Mouse (Mus musculus) layer of hippocampus, adult 9-10 months (tissue): ENCODE measurements around the gene Plcl1.

Source experiments
- DNase-seq: peaks from one replicate; pipeline ENCODE4 v3.0.0; 2022; ENCODE audit warnings: low spot score

The Plcl1 gene

DNA sequence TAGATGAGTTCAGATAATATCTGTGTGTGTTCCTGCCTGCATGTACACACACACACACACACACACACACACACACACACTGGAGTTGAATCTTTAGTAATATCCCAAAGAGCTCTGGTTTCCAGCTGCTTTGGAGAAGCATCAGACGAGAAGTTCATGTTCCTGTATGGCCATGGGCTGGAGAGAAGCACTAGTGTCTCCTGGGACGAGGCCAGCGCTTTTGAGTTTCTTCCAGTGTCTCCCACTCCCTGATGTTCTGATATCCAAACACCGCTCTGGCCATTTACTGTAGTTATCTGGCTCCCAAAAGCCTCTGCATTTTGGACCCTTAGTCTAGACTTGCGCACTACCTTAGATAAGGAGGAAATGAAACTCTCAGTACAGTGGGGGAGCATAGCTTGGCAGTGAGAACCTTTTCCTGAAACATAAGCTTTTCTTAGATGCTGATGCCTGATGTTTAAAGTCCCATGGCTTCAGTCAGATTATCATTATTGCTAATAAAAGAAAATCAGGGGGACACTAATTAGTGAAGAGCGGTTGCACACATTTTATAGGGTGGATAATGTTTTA lies 207.1 kb downstream of the Plcl1 start:
- no peak for DNase-seq

DNA sequence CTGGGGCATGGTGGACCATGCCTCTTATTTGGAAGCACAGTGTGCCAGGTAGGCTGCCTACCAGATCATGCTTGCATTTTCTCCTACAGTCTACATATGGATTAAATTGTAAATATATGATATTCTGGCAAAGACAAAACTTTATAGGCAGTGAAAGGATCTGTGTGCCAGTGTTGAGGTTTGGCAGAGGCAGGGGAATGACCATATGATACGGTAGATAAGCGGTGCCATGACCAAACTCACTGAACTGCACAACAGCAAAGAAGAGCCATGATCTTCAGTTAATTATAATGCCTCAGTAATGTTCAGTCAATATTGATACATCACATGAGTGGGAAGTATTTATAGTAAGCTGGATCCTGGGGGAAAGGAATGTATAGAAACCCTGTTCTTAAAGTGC lies 212.1 kb downstream of the Plcl1 start:
- no peak for DNase-seq

DNA sequence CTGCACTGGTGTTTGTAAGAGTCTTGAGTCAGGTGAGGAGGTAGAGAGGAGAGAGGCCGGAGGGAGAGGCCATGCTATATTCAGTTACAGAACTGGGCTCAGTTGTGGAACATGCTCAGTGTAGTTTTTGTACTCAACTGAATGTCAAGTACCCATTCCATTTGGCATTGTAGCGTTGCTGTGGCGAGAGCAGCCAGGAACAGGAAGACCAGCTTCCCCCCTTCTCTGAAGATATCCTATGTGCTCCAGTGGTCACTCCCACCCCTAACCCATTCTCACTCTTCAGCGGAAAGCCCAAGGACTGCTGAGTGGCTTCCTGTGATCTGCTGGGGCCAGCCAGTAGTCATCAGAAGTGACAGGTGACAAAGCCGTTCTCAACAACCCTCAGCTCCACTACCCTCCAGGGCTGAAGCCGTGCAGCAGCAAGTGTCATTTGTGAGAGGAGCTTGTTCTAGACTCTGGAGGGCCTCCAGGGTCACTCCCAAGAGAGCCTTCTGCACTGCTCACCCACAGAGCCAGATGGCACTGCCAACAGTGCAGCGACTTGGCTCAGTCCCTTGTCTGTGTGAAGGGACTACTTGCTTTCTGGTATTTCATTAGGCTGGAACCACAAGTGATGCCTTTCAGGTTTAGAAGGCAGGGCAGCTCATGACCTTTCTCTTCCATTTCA lies 213.0 kb downstream of the Plcl1 start:
- no peak for DNase-seq

DNA sequence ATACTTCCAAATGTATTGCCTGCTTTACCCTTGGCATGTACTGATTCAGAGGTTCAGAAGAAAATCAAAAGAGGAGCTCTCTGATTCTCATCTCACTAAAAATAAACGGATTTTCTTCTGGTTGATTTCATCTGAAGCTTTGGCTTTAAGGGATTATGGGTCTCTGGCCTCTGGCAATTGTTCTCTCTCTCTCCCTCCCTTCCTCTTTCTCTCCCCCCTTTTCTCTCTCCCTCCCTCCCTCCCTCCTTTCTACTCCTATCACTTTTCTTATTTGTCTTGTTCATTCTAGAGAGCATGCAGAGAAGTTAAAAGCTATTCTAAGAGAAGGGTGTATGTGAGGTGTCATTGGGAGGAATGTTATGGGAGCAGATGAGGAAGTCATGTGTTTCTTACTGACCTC lies 225.8 kb downstream of the Plcl1 start:
- no peak for DNase-seq

DNA sequence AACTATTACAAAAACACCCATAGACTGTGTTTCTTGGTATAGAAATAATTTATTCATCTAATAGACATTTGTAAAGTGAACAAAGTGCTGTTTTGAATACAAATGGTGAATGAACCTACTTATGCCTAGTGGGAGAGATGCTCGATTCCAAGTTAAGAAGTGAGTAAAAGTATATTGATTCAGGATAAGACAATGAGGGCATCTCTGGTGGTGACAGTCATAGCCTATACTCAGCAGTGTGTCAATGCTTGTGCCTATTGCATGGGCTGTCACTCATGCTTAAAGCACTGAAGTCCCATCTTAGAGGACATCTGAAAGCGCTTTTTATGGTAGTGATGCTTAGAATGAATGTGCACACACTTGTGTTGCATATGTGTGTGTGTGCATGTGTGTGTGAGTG lies 226.3 kb downstream of the Plcl1 start:
- no peak for DNase-seq

DNA sequence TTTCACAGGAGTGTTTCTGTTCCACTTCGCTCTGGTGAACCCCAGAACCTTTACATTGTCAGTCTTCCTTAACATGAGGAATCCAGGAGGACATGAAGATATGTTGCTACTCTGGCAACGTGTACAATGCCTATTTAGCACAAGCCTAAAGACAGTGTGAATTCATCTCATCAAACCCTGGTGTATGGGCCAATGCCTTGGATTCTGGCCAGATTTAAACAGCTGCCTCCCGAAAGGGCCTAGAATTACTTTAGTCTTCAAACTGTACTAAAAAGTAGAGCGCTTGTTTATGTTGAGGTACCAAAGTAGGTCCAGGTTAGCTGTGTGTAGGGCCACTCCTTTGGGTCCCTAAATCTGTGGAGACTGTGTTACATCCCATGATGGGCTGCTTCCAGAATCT lies 227.6 kb downstream of the Plcl1 start:
- no peak for DNase-seq

DNA sequence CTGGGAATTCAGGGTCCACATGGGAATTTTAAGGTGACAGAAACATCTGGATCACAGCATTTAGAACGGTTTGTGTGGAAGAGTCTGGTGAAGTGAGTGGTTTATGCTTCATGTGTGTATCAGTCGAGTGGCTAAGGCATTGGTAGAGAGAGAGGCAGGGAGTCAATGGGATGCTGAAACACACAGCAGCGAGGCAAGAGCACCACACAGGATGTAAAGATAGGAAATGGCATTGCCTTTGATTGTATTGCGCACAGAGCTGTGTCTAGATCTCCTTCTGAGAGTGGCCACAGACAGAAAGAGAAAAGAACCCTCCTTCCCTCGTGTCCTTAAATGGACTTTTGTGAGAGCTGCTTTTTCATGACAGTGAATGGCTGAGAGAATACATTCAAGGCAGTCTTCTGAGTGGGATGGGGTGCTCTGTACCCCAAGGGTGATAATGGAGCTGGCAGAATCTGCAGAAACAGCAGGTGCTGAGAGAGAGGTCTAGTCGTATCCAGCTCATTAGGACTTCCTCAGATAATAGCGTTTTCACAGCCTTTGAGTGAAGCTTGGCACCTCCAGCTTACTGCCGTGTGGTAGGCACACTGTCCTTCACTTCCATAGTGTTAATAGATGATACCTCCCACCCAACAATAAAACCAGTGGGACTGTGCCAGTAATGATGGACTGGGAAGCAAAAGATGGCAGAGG lies 253.9 kb downstream of the Plcl1 start:
- DNase-seq: no peak

DNA sequence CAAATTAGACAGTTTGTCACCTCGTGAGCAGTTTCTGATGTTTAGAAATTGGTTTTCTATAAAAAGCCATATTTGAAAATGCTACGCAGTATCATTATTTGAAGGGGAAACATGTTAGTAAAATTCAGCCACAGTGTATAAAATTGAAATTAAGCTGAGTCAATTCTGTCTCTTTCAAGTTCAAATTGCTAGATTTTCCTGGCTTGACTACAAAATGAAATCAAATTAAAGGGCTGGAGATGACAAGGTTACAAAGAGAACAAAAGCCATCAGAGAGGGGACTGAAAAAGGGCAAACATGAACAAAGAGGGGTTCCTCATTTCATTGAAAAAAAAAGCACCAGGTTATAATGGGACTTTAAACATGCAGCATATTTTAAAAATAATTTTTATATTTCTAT lies 255.7 kb downstream of the Plcl1 start:
- DNase-seq: no peak

DNA sequence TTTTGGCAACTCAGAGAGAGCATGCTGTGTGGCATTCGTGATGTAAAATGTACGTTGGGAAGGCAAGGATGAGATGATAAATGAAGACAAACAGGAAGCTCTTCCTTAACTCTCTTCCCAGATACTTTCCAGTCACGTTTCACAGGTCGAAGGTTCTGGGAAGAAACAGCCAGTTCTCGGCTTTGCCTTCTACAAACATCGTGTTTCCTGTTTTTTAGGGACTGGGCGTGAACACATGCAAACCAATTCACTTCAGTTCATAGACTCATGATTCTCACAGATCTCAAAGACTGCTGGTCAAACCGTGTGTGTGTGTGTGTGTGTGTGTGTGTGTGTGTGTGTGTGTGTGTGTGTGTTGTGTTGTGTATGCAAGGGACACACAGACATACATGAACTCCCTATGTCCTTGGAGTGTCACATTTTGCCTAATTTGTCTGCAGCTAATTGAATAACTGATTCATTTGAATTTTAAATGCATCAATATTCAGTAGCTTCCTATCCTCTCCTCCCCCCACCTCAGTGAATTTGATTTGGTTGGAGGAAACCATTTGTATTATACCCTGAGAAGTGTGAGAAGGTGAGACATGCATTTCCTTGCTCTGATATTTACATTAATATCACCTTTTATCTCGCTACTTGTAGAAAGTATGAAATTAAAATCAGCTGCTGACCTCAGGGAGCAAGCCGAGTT lies 259.6 kb downstream of the Plcl1 start:
- no peak for DNase-seq

DNA sequence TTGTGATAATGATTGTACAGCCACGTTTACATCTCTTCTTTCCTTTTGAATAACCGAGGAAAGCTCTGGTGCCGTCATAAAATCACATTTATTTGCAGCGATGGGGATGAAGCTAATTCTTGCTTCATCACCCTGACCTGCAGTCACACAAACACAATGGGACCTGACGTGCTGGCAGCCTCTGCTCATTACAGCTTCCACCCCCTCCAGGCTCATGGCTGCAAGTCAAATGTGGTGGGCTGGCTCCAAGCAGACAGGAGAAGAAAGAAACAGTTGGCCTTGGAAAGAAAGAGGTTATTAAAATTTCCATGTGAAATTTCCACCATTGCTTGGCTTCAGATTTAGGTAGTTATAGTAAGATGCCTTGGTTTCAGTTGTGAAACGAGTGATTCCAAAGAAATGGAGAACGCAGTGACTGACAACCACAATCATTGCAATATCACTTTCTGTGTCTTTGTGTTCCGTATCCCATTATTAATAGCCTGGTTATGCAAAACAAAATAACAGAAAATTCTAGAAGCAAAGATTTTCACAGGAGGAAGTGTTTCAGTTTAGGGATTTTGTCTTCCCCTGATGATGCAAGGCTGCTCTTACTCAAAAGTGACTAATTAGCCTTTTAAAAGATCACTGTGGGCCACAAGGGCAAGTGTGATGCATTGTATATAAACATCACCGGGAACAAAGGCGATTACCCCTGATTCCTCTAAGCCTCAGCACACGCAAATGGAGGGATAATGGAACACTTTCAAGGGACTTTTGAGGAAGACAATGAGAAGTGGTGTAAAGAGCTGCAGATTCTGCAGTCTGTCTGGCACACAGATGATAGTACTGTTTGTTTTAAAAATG lies 260.3 kb downstream of the Plcl1 start:
- no peak for DNase-seq

DNA sequence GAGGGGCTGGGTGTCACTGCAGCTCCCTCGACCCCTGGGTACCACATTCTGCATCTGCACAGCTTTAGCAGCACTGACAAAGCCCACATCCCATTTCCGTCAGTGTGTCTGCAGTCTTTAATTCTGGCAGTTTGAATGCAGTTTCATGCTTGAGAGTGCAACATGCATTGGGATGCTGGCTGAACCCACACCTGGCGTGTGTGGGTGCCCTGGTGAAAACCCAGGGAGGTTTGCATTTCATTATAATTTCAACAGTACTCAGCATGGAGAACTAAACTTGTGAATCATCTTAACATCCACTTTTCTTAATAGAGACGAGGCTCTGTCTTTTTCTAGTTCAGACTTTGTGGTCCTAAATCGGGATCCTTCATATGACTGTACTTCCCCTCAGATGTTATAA lies 261.1 kb downstream of the Plcl1 start:
- DNase-seq: no peak

DNA sequence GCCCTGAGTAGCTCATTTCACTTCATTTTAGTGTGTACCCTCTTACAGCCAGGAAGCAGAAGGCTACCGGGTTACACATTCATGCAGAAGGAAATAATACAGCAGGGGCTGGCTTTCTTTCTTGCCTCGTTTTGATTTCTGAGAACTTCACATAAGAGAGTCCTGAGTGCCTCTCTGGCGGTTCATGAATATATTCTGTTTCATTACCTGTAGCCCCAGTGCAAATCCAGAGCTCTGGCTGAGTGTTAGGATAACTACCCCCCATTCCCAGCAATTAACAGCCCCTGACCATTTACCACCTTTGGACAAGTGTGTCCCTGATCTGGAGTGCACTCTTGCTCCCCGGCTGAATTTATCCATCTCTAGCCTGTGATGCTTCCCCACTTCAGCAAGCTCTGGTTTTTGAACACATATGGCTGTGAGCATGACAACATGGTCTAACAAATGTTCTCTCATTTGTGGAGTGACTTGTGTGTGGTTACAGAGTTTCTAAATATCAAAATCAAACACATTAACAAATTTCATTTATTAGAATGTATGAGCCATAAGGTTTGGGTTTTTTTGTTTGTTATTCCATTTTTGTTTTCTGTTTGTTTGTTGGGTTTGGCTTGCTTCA lies 263.0 kb downstream of the Plcl1 start:
- DNase-seq: no peak

DNA sequence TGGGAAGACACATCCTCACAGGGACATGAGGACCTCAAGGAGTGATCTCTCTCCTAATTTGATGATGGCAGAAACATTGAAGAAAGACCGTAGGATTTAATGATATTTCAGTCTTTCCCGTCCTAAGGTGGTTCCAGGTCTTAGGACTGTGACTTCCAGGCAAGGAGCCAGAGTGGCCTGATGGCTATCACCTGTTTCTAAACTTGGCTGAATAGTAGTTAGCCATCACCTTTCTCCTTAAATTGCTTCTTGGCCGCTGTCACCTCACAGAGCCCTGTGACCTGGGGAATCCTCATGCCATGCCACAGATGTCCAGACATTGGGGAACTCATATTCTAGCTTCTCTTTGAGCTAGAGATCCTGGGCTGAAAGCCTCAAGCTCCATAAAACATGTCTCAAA lies 277.0 kb downstream of the Plcl1 start:
- no peak for DNase-seq

DNA sequence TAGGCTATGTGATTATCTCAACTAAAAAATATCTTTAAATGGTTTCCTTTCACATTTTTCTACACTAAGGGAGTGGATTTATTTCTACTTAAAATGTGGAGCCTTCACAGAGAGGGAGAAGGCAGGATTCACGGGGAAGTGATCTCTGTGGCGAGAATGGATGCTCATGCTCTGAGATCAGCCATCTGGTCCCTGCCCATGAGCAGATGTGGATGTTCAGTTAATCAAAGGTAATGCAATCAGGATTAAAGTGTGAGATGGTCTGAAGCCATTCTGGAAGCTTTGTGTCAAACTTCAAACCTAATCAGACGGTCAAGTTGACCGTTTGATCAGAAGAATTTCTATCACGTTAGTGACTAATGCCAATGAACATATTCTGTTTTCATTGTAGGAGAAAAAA lies 280.5 kb downstream of the Plcl1 start:
- no peak for DNase-seq

DNA sequence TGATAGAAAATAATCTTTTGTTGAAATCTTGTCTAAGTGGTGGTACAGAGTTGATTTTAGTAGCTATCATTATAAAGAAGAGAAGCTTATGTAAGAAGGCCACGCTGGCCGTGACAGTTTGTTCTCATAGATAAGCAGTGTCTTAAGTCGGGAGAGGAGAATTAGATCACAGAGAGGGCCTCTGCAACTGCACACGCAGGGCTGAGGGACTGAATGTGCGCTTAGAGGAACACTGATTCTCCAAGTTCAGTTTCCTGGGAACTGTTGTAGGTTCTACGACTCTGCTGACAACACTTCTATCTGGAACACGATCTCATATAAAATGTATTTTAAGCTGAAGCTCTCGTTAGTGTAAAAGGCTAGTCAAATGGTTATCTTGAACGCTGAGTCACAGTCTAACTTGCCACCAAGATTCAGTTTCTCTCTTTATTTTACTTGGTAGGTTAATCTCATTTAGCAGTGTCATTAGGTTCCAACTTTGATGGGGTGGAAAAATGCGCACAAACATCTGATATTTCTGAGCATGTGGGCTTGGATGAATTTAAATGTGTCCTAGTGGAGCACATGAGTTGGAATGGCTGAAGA lies 288.0 kb downstream of the Plcl1 start:
- DNase-seq: no peak

DNA sequence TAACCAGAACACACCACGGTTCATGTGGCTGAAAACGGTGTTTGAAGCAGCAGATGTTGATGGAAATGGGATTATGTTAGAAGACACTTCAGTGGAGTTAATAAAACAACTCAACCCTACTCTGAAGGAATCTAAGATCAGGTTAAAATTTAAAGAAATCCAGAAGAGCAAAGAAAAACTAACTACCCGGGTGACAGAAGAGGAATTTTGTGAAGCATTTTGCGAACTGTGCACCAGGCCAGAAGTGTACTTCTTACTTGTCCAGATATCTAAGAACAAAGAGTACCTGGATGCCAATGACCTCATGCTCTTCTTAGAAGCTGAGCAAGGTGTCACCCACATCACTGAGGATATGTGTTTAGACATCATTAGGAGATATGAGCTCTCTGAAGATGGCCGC lies 290.5 kb downstream of the Plcl1 start:
- DNase-seq: no peak

DNA sequence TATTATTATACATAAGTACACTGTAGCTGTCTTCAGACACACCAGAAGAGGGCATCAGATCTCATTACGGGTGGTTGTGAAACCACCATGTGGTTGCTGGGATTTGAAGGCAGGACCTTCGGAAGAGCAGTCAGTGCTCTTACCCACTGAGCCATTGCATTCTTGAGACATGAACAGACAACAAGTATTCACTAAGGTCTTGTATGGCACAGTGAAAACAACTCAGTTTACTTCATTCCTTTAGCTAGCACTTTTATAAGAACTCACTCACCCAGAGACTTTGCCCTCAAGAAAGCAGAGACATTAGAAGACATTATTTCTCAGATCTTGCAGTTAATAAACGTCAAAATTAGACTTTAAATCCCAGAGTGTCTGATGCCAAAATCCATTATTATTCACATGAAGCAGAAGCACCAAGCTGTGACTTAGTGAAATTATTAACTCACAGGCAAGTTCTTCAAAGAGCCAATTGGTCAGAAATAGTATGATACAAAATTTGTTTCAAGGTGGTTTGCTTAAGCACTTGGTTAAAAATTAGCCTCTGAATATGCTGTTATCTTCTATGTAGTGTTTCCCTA lies 293.8 kb downstream of the Plcl1 start:
- no peak for DNase-seq

DNA sequence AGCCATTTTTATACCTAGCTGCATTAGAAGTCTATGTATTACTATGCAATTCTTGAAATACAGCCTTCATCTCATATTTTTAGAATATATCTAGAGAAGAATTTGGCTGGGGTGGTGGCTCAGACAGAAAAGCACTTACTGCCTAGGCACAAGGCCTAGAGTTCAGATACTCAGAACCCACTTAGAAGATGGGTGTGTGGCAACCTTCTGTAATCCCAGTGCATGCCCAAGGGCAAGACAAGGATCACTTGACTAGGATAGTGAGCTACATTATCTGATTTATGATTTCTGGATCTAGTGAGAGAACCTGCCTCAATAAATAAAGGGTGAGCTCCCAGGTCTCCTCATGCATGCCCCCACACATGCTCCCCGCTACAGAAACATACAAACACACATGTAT lies 294.3 kb downstream of the Plcl1 start:
- no peak for DNase-seq

DNA sequence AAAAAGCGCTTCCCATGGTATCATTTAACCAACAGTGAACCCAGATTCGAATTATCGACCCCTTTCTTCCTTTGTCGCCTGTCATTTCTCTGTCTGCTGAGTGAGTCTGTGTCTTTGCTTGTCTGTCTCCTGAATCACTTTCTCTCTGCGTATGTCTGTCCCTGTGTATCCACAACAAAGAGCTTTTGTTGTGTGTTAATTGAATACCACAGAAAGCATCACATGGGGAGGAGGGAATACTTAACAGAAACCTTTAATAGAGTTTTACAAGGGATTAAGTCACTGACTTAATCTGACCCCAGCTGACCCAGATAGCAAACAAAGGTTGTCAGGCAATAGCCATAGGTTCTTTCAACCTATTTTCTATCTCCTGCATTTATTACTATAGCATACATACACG lies 295.0 kb downstream of the Plcl1 start:
- DNase-seq: no peak

DNA sequence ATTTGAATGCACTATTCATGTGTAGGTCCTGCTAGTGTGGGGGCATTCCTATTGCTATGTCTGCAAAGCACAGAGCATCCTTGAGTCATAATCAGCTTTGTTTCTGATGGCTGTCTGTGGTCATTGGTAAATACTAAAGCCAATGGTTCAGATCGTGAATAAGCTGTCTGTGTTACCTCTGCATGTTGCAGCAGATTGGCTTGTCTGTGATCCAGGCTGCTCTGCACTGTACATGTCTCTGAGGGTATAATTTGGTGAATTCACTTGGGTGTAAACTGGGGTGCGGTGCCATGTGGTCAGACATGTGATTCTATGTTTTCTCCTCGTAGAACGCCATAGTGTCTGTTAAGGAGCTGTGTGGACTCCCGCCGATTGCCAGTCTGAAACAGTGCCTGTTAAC lies 295.9 kb downstream of the Plcl1 start:
- no peak for DNase-seq

DNA sequence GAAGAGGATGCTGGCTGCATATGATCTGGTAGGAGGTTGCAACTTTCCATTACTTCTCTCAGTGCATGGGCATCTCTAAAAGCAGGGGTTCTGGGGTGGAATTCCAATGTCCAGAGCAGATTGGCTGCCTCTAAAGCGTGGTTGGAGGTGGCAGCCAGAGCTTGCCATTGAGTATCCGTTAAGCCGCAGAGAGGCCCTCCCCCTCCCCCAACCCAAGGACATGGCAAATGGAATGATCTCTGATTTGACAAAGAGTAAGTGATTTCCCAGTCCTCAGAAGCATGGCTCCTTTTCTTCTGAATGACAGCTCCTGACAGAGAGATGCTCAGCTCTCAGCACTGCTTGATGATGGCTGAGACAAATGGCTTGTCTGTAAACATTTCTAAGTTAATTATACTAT lies 296.4 kb downstream of the Plcl1 start:
- no peak for DNase-seq
